10 mouse cellular contexts compared by ENCODE assay signal in the genomic region with DNA sequence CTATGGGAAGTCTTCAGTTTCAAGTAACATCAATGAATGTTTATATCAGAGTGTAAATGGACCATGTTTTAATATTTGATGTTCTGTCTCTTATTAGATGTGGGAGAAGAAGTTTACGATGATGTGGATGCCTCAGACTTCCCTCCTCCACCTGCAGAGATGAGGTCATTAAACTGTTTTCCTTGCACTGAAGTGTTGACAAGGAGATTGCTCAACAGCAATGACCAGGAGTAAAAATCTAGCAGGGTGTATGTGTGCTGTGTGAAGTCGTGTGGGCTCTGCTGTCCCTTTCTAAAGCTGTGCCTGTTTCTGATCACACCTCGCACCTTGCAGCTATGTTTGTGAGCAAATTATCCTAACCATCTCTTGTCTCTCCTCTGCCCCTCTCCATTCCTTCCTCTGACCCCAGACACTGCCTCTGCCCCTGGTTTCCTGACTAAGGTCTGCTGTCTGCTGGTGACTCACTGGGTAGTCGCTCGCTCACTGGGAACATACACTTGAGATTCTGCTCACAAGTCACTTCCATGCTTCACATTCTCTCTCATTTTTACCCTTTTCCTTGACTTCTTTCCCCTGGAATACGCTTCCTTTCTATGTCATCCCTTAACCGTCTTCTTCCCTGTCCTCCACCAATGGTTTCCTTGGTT.
"Had no signal": no experiment of that assay in that cellular context is flagged by ENCODE, and none has a peak within 500 bp of the region (broad histone marks: within the 10 kb centered on the region; RNA-seq: fewer than 3 reads in every experiment).

No protein-coding gene starts in this region.

- H3K9ac ChIP-seq: limb, embryonic 13.5 days; liver, embryonic 14.5 days; midbrain, embryonic 13.5 days; neural tube, embryonic 15.5 days had no signal

- H3K4me1 ChIP-seq: limb, embryonic 13.5 days; midbrain, embryonic 13.5 days; neural tube, embryonic 15.5 days had no signal

- H3K27me3 ChIP-seq: limb, embryonic 13.5 days; midbrain, embryonic 13.5 days; neural tube, embryonic 15.5 days had no signal

- ATAC-seq: midbrain, embryonic 13.5 days had no signal

- H3K36me3 ChIP-seq: limb, embryonic 13.5 days; midbrain, embryonic 13.5 days; neural tube, embryonic 15.5 days had no signal

- DNase-seq: kidney, adult 18-20 months; kidney, postnatal 10 days; kidney, postnatal 4 days; left cerebral cortex, postnatal 4 days had no signal

- H3K27ac ChIP-seq: layer of hippocampus, adult 2 months; limb, embryonic 13.5 days; liver, embryonic 14.5 days; midbrain, embryonic 13.5 days; neural tube, embryonic 15.5 days; stomach, postnatal 0 days had no signal

- H3K9me3 ChIP-seq: limb, embryonic 13.5 days; midbrain, embryonic 13.5 days; neural tube, embryonic 15.5 days had no signal

- H3K4me2 ChIP-seq: limb, embryonic 13.5 days; midbrain, embryonic 13.5 days; neural tube, embryonic 15.5 days had no signal

- H3K4me3 ChIP-seq: layer of hippocampus, adult 2 months; limb, embryonic 13.5 days; midbrain, embryonic 13.5 days; neural tube, embryonic 15.5 days had no signal
